Mouse (Mus musculus): Measurements from ENCODE around the gene Zfp644.

The Zfp644 gene

GRCm38 (mm10) chr5:106660867-106661266 lies 36.2 kb downstream of the Zfp644 start:
- DNase-seq, result no peak

- DNase-seq, result no peak
These were observed 44.2 kb downstream of the Zfp644 start for GRCm38 (mm10) chr5:106652790-106653328.

DNA sequence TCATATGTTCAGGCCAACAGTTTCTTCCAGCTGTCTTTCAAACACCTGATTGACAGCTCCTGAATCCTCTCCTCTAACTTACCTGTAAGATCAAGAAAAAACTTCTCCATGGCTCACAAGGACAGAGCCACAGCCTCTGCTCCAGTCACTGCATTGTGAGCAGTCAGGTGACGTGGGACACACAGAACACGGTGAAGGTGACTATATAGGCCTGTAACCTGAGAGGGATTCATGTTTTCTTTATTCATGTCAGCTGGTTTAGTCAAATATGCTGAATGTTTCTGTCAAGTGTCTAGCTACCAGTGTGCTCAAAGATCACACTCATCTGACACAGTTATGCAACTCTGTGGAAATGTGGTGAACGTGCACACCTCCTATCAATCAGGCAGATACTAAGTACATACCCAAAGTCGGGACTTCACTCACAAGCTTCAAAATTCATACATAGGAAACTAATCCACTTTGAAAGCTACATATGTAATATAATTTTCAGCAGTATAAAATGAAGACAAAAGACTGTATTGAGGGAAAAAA lies 44.8 kb downstream of the Zfp644 start:
- no peak for DNase-seq

GRCm38 (mm10) chr5:106649995-106650394 lies 47.1 kb downstream of the Zfp644 start:
- DNase-seq, result no peak

GRCm38 (mm10) chr5:106649441-106649840 lies 47.6 kb downstream of the Zfp644 start:
- no peak for DNase-seq

- DNase-seq, result no peak
These were observed 53.7 kb downstream of the Zfp644 start for GRCm38 (mm10) chr5:106643434-106643833.

DNA sequence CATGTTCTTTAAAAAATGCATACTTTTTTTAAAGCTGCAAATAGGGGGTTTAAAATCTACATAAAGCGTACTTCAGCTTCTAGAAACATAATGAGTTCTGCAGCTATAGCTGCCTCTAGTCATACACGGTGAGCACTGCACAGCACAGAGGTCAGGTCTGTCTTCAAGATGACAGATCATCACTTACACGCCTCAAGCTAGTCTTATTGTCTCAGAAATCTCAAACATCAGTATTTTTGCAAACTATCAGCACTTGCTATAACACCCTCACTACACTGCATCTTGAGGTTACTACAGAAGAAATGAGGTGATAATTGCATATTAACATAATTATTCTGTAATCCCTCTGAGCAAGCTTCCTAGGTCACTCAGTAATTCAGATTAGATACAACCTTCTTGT lies 55.2 kb downstream of the Zfp644 start:
- no peak for DNase-seq

DNA sequence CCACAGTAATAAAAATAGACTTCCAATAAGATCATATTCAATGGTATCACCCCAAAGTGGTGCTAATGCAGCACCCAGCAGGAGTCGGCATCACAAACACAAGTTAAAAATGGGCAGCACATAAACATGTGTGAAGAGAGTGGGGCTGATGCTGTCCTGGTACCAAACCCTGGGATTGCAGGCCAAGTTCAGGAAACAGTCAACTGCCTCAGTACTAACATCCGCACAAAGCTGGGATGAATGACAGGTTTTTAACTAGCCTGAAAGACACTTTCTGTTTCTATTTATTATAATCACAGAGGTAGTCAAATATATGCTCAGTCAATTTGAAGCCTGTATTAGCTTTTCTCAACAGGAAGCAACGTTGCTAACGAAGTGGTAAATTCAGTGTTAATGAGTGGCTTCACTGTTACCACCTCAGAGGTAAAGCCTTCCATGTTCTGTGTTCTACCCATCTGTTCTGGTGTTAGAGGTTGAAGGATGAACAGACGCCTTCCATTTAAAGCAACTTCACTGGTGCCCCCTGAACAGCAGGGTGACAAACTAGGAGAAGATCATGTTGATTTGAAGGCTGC lies 56.8 kb downstream of the Zfp644 start:
- DNase-seq, result peak in 1 of 2 experiments; percentile 15

DNA sequence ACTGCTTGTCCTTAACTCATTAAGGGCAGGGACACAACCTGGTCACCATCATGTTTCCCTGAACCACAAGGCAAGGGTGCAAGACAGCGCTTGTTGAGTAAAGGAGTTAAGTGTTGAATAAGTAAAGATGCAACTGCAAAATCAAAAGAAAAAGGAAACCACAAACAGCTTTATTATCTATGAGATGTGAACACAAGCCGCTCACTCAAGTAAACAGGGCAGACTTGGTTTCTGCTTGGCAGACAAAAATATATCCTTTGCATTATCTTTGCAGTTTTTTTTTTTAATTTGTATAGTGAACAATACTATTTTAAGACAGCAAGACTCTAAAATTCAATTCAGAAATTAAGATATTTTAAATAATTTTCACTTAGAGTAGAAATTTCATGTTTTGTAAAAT lies 57.5 kb downstream of the Zfp644 start:
- no peak for DNase-seq

DNA sequence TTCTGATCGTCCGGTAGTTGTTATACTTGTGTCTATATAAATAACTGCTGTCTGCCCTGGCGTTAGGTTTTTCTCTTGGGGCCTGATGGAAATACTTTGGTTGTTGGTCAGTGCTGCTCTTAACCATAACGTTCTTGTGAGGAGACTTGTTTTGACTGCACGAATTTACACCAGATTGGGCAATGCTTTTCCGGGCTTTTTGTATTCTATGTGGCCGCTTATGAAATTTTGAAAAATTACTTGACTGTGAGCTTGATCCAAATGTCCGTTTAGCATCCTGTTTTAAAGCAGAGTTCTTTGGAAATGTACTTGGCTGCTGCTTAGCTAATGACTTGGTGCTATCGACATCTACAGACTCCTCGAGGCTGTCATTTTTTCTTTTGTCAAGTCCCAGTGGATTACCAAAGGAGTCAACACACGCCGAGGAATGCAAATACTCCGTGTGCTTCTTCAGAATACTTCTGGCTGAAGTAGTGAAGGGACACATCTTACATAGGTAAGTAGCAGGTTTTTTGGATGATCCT lies 60.6 kb downstream of the Zfp644 start:
- DNase-seq, result no peak

GRCm38 (mm10) chr5:106628369-106629149 lies 68.5 kb downstream of the Zfp644 start:
- no peak for DNase-seq

GRCm38 (mm10) chr5:106623337-106623736 lies 73.8 kb downstream of the Zfp644 start:
- peak in 1 of 2 experiments; percentile 34 for DNase-seq

DNA sequence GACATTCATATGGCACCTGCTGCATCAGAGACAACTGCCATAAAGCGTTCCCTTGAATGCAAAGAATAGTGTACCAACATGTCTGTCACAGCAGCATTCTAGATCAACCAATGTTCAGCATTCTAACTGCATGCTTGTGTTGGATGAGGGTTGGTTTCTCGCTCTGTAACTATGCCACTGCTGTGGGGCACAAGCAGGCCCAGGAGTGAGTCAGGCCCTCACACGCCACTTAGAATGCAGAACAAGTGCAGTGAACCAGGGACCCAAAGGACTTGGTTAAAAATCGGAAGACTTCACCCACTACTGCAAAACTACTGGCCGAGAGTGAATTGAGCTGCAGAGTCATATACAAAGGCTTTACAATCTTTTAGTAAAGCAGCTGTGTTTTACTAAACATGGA lies 74.9 kb downstream of the Zfp644 start:
- no peak for DNase-seq

DNA sequence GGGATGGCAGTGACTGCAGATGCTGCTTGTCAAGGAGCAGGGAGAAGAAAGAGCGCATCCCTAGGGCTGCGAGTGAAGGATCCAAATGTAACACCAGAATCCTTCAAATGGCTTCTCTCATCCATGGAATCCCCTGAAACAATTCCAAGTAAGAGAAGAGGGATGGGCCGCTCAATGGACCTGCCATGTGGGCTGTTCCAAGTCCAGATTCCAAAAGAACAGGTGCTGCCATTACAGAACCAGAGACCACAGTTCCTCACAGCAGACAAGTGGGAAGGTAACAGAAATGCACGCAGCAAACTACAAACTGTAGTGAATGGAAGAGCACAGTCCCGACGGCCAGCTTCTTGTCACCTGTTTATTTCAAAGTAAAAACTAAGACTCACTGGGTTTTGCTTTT lies 76.6 kb downstream of the Zfp644 start:
- no peak for DNase-seq

DNA sequence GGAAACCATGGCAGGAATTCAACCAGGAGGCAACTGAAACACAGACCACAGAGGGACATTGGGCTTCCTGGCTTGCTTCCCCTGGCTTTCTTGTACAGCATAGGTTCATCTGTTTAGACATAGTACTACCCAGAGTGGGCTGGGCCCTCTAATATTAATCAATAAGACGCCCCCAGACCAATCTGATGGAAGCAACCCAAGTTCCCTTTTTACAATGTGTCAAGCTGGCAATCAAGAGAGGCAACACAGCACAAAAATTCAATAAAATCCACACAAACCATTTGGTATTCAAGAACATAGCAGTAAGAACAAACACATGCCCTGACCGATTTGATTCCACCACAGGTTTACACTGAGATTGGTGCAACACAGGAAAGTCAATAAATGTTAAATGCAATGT lies 82.1 kb downstream of the Zfp644 start:
- no peak for DNase-seq

- DNase-seq, result no peak
These were observed 82.5 kb downstream of the Zfp644 start for GRCm38 (mm10) chr5:106614570-106614969.

- DNase-seq, result no peak
These were observed 84.9 kb downstream of the Zfp644 start for GRCm38 (mm10) chr5:106612151-106612550.

GRCm38 (mm10) chr5:106608798-106609197 lies 88.3 kb downstream of the Zfp644 start, which contains the start of gene Gm17304:
Gene Gm17304 (plus strand): TSS chr5:106609098.
- no peak for DNase-seq

- no peak for DNase-seq
These were observed 90.0 kb downstream of the Zfp644 start for GRCm38 (mm10) chr5:106607081-106607480.

DNA sequence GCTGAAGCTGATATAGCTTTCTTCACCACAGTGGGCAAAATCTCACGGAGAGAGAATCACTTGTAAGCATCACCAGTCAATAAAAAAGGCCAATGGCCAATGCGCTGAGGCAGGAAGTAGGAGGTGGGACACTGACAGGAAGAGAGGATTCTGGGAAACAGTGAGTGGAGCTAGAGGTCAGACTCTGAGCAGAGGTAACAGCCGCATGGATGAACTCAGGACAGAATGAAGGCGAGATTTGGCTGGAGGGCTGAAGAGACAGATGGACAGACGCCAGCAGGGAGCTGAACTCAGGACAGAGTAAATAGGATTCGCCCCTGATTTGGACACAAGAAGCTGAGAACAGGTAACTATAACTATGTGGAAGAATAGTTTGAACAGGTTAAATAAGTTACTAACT lies 92.0 kb downstream of the Zfp644 start:
- peak; percentile 40 to 43 for DNase-seq

GRCm38 (mm10) chr5:106604381-106604780 lies 92.7 kb downstream of the Zfp644 start:
- no peak for DNase-seq

GRCm38 (mm10) chr5:106599482-106599881 lies 97.6 kb downstream of the Zfp644 start:
- no peak for DNase-seq

GRCm38 (mm10) chr5:106597472-106597871 lies 99.6 kb downstream of the Zfp644 start:
- DNase-seq, result no peak

- DNase-seq, result no peak
These were observed 102.7 kb downstream of the Zfp644 start for GRCm38 (mm10) chr5:106594388-106594787.
